Mouse (Mus musculus): ENCODE results near the gene Cpsf7. TPM values are rescaled to one million over a fixed set of nuclear protein-coding genes. Genes with fewer than 3 reads are reported as not detected.

Gene Cpsf7
- 29.7 and 30.9 TPM in 2 replicates for polyA plus RNA-seq (2015; fragmentation: Nextera tagmentation; extraction: Ambion mirVana)

DNA sequence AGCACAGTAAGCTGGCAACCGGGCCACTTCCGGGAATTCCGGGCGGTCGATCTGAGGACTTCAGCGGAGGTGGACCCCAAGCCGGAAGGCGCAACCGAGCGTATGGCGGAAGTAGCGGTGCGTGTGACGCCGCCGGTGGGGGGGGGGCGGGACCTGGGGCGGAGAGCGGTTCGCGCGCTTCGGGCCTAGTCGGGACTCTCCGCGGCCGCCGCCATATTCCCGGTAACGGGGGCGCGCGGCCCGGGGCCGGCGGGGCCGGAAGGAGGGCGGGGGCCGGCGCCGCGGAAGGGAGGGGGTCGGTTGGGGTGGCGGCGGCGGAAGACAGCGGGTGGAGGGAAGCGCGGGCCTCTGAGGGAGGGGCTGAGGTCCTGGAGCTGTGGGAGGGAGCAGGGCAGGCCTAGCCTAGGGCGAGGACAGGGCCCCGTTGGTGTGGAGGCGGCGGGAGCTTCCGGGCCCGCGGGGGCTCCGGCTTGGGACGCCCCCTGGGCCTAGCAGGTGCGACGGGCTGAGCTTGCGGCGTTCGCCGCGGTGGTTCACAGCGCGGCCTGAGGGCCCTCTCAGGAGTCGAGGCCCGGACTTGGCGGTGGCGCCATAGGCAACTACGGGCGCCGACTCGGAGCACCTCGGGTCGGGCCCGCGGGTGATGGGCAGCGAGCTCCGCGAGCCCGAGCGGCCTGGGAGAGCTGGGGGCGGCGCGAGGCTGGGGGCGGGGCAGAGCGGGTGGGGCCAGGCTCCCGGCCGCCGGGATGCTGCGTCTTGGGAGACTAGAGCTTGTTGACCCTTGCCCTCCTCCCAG, at the start of gene Cpsf7:
Cpsf7 (plus strand) TSS at position 161 of the 796 bp plus-strand sequence.
- no peaks in the 10 kb centered on the region for H3K27me3 ChIP-seq (replicated peaks; ENCODE audit: control insufficient read depth, insufficient read depth, low read length)
- peak within 1 kb of the TSS; percentile 77 for H3K4me2 ChIP-seq (ENCODE audit: low read depth, low read length)
- H3K4me3 ChIP-seq (ENCODE audit: low read length), result peak within 1 kb of the TSS; percentile 93
- under 1% methylated on average over 79 of the region's 93 CpGs for WGBS
- peak within 1 kb of the TSS; percentile 100 for H3K27ac ChIP-seq (ENCODE audit: low read length)
- peaks cover 15% of the 10 kb centered on the region for H3K4me1 ChIP-seq (ENCODE audit: control insufficient read depth, insufficient read depth, low read length)
- peak; percentile 97 for ATAC-seq
- H3K9ac ChIP-seq (ENCODE audit: low read depth, low read length), result peak within 1 kb of the TSS; percentile 100
- H3K9me3 ChIP-seq (ENCODE audit: control insufficient read depth, low read length), result no peaks in the 10 kb centered on the region
- 0 out of 2 replicates have a peak, but pooled peaks cover 3% of the 10 kb centered on the region for H3K36me3 ChIP-seq (ENCODE audit: control insufficient read depth, insufficient read depth, low read length)

- H3K4me3 ChIP-seq (ENCODE audit: low read length), result no peak overlapping the region
- no peaks in the 10 kb centered on the region for H3K9me3 ChIP-seq (ENCODE audit: control insufficient read depth, low read length)
- peak overlapping the region; percentile 24; the same call in 1 of the 2 replicates for H3K9ac ChIP-seq (ENCODE audit: low read depth, low read length)
- peak overlapping the region; percentile 62; the same call in 1 of the 2 replicates for H3K27ac ChIP-seq (ENCODE audit: low read length)
- H3K4me2 ChIP-seq (ENCODE audit: low read depth, low read length), result no peak overlapping the region
- WGBS, result 50% methylated on average over 4 of the region's 4 CpGs
- no peaks in the 10 kb centered on the region for H3K36me3 ChIP-seq (ENCODE audit: control insufficient read depth, insufficient read depth, low read length)
- ATAC-seq, result peak; percentile 84
- H3K4me1 ChIP-seq (ENCODE audit: control insufficient read depth, insufficient read depth, low read length), result peaks cover 21% of the 10 kb centered on the region
- H3K27me3 ChIP-seq (replicated peaks; ENCODE audit: control insufficient read depth, insufficient read depth, low read length), result no peaks in the 10 kb centered on the region
Measured at GRCm38 (mm10) chr19:10479541-10479940, 45.5 kb upstream of the Cpsf7 start.

DNA sequence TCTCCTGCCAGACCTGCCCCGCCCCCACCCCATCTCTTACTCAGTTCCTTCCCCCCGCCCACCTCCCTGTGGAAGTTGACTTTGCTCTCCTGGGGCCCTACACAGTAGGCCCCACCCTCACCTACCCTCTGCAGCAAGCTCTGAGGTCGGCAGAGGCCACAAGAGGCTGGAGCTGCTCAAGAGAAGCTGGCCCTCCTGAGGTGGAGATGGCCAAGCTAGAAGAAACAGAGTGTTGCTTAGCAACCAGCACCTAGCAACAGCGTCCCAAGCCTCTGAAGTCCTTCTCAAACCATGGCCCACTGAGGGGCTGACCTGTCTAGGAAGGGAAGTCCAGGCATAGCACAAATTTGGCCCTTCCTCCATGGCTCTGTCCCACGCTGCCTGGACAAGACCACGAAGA, 42.4 kb upstream of the Cpsf7 start, which contains the start of gene Ppp1r32:
Ppp1r32 (minus strand) TSS at position 226 of the 400 bp plus-strand sequence.
- 0 out of 2 replicates have a peak within 1 kb of the TSS, but pooled peaks have one; percentile 24 for H3K9ac ChIP-seq (ENCODE audit: low read depth, low read length)
- H3K9me3 ChIP-seq (ENCODE audit: control insufficient read depth, low read length), result no peaks in the 10 kb centered on the region
- peaks cover 21% of the 10 kb centered on the region for H3K4me1 ChIP-seq (ENCODE audit: control insufficient read depth, insufficient read depth, low read length)
- 28% methylated on average over 6 of the region's 6 CpGs for WGBS
- H3K27ac ChIP-seq (ENCODE audit: low read length), result no peak within 1 kb of the TSS
- ATAC-seq, result peak; percentile 62
- H3K36me3 ChIP-seq (ENCODE audit: control insufficient read depth, insufficient read depth, low read length), result no peaks in the 10 kb centered on the region
- H3K4me3 ChIP-seq (ENCODE audit: low read length), result no peak within 1 kb of the TSS
- H3K4me2 ChIP-seq (ENCODE audit: low read depth, low read length), result 0 out of 2 replicates have a peak within 1 kb of the TSS, but pooled peaks have one; percentile 2
- H3K27me3 ChIP-seq (replicated peaks; ENCODE audit: control insufficient read depth, insufficient read depth, low read length), result no peaks in the 10 kb centered on the region

DNA sequence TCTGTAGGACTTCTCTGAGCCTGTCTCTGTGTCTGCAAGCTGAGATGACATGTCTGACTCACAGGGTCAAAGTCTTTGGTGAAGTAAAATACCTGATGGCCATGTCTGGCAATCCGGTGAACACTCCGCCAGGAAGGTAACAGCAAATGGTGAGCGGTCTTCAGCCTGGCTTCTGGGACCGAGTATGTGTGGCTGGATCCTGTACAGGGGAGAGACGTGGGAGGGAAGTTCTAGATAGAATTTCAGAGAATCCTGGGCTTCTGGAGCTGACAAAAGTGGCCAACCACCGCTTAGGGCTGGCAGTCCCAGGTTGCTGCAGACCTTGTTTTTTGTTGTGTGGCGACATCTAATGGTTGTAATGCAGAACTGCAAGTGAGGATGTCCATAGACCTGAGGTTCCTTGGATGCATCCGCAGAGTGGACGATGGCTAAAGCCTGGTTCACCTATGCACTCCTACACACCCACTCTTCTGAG, 38.8 kb upstream of the Cpsf7 start:
- no peak overlapping the region for H3K27ac ChIP-seq (ENCODE audit: low read length)
- ATAC-seq, result peak; percentile 76
- peaks cover 19% of the 10 kb centered on the region for H3K4me1 ChIP-seq (ENCODE audit: control insufficient read depth, insufficient read depth, low read length)
- H3K4me2 ChIP-seq (ENCODE audit: low read depth, low read length), result peak overlapping the region; percentile 47
- no peak overlapping the region; the same call in 1 of the 2 replicates for H3K4me3 ChIP-seq (ENCODE audit: low read length)
- WGBS, result 16% methylated on average over 9 of the region's 9 CpGs
- no peaks in the 10 kb centered on the region for H3K9me3 ChIP-seq (ENCODE audit: control insufficient read depth, low read length)
- H3K27me3 ChIP-seq (replicated peaks; ENCODE audit: control insufficient read depth, insufficient read depth, low read length), result no peaks in the 10 kb centered on the region
- H3K9ac ChIP-seq (ENCODE audit: low read depth, low read length), result no peak overlapping the region; the same call in 1 of the 2 replicates
- no peaks in the 10 kb centered on the region for H3K36me3 ChIP-seq (ENCODE audit: control insufficient read depth, insufficient read depth, low read length)

DNA sequence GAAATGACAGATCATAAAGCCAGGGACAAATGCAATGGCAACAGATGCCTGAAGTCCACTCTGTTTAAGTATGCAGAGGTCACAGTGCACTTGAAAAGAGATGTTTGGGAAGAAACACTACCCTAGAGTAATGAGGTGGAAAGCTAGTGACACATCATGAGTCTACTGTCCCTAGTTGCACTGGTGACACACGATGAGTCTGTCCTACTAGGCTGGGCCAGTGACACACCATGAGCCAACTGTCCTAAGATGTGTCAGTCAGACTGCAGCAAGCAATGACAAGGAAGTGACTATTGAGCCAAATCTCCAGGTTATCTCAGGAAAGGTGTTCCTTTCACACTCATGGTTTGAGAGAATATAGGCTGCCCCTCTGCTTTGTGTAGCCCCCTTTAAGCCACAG, 29.4 kb upstream of the Cpsf7 start:
- Histone ChIP-seq H3K9me3 (ENCODE audit: control insufficient read depth, low read length) (no peaks in the 10 kb centered on the region), H3K4me3 (ENCODE audit: low read length) (no peak overlapping the region), H3K36me3 (ENCODE audit: control insufficient read depth, insufficient read depth, low read length) (no peaks in the 10 kb centered on the region; the same call in 1 of the 2 replicates), H3K27ac (ENCODE audit: low read length) (no peak overlapping the region), H3K9ac (ENCODE audit: low read depth, low read length) (no peak overlapping the region), H3K4me2 (ENCODE audit: low read depth, low read length) (no peak overlapping the region), H3K4me1 (ENCODE audit: control insufficient read depth, insufficient read depth, low read length) (peaks cover 6% of the 10 kb centered on the region; the same call in 1 of the 2 replicates), H3K27me3 (replicated peaks; ENCODE audit: control insufficient read depth, insufficient read depth, low read length) (no peaks in the 10 kb centered on the region)
- no peak for ATAC-seq
- WGBS, result 87% methylated on average over 1 of the region's 1 CpGs

DNA sequence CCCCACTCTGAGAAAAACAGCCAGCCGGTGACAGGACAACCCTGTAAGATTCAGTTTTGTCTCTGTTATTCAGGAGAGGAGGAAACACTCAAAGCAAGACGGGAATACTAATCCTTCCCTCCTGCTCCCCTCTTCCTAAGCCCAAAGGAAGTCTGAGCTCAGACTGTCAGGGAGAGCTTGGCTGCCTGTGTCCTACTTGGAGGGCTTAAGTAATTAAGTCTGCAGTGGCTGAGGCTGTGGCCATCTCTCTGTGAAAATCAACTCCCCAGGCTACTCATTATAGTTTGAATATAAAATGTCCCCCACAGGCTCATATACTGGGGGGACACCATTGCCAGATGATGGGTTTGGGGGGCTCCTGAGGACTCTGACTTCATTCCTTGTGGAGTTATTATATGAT, 28.1 kb upstream of the Cpsf7 start:
- Histone ChIP-seq H3K4me3 (ENCODE audit: low read length) (no peak overlapping the region), H3K27ac (ENCODE audit: low read length) (no peak overlapping the region), H3K27me3 (replicated peaks; ENCODE audit: control insufficient read depth, insufficient read depth, low read length) (no peaks in the 10 kb centered on the region), H3K36me3 (ENCODE audit: control insufficient read depth, insufficient read depth, low read length) (peaks cover 9% of the 10 kb centered on the region), H3K9ac (ENCODE audit: low read depth, low read length) (no peak overlapping the region), H3K9me3 (ENCODE audit: control insufficient read depth, low read length) (no peaks in the 10 kb centered on the region), H3K4me2 (ENCODE audit: low read depth, low read length) (no peak overlapping the region), H3K4me1 (ENCODE audit: control insufficient read depth, insufficient read depth, low read length) (peaks cover 5% of the 10 kb centered on the region; the same call in 1 of the 2 replicates)
- 69% methylated on average over 2 of the region's 2 CpGs for WGBS
- no peak for ATAC-seq

- H3K4me3 ChIP-seq (ENCODE audit: low read length), result no peak overlapping the region
- peaks cover 11% of the 10 kb centered on the region for H3K36me3 ChIP-seq (ENCODE audit: control insufficient read depth, insufficient read depth, low read length)
- peak; percentile 7; the same call in 1 of the 2 replicates for ATAC-seq
- no peaks in the 10 kb centered on the region for H3K9me3 ChIP-seq (ENCODE audit: control insufficient read depth, low read length)
- no peaks in the 10 kb centered on the region; the same call in 1 of the 2 replicates for H3K4me1 ChIP-seq (ENCODE audit: control insufficient read depth, insufficient read depth, low read length)
- H3K27me3 ChIP-seq (replicated peaks; ENCODE audit: control insufficient read depth, insufficient read depth, low read length), result no peaks in the 10 kb centered on the region
- no peak overlapping the region for H3K9ac ChIP-seq (ENCODE audit: low read depth, low read length)
- 45% methylated on average over 8 of the region's 8 CpGs for WGBS
- no peak overlapping the region for H3K4me2 ChIP-seq (ENCODE audit: low read depth, low read length)
- H3K27ac ChIP-seq (ENCODE audit: low read length), result no peak overlapping the region
Measured at GRCm38 (mm10) chr19:10497512-10498160, 27.4 kb upstream of the Cpsf7 start.

GRCm38 (mm10) chr19:10500581-10500980, 24.5 kb upstream of the Cpsf7 start:
- H3K9me3 ChIP-seq (ENCODE audit: control insufficient read depth, low read length), result no peaks in the 10 kb centered on the region
- H3K27ac ChIP-seq (ENCODE audit: low read length), result no peak overlapping the region
- peaks cover 11% of the 10 kb centered on the region for H3K36me3 ChIP-seq (ENCODE audit: control insufficient read depth, insufficient read depth, low read length)
- H3K4me3 ChIP-seq (ENCODE audit: low read length), result no peak overlapping the region
- no peaks in the 10 kb centered on the region for H3K4me1 ChIP-seq (ENCODE audit: control insufficient read depth, insufficient read depth, low read length)
- WGBS, result 65% methylated on average over 8 of the region's 8 CpGs
- no peaks in the 10 kb centered on the region for H3K27me3 ChIP-seq (replicated peaks; ENCODE audit: control insufficient read depth, insufficient read depth, low read length)
- H3K9ac ChIP-seq (ENCODE audit: low read depth, low read length), result no peak overlapping the region
- no peak for ATAC-seq
- H3K4me2 ChIP-seq (ENCODE audit: low read depth, low read length), result no peak overlapping the region

DNA sequence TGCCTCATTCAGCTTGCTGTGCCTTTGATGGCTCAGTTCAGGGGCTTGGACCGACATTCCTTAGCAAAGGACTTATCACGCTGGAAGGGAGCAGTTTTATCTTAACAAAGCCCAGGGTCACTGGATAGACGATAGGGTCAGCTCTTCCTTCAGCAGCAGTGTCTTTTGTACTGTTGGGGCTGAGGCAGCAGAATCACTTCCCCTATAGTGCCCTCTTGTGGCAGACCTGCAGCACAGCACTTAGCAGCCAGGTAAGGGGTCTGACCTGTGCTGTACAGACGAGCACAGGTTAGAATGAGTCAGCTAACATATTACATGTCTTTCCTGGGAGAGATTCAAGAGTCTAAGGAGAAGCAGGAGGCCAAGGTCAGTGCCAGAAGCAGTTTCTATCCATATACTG, 22.5 kb upstream of the Cpsf7 start:
- H3K36me3 ChIP-seq (ENCODE audit: control insufficient read depth, insufficient read depth, low read length), result peaks cover 11% of the 10 kb centered on the region
- H3K4me1 ChIP-seq (ENCODE audit: control insufficient read depth, insufficient read depth, low read length), result no peaks in the 10 kb centered on the region
- H3K4me2 ChIP-seq (ENCODE audit: low read depth, low read length), result no peak overlapping the region
- no peak overlapping the region for H3K9ac ChIP-seq (ENCODE audit: low read depth, low read length)
- no peak overlapping the region for H3K4me3 ChIP-seq (ENCODE audit: low read length)
- peak; percentile 77 for ATAC-seq
- 7% methylated on average over 4 of the region's 4 CpGs for WGBS
- no peak overlapping the region for H3K27ac ChIP-seq (ENCODE audit: low read length)
- H3K9me3 ChIP-seq (ENCODE audit: control insufficient read depth, low read length), result no peaks in the 10 kb centered on the region
- no peaks in the 10 kb centered on the region for H3K27me3 ChIP-seq (replicated peaks; ENCODE audit: control insufficient read depth, insufficient read depth, low read length)
